Mouse (Mus musculus) stomach, embryonic 16.5 days (tissue): ENCODE measurements around the gene Ttc38. TPM values are rescaled to one million over a fixed set of nuclear protein-coding genes. Genes with fewer than 3 reads are reported as not detected.

Experiments used
- ATAC-seq: fragments of 200-750 bp; cut with Nextera tagmentation; 2 replicates; pipeline ENCODE4 v1.8.0; 2017; ENCODE audit warnings: moderate number of reproducible peaks, moderate TSS enrichment; ENCODE audit not compliant: insufficient read depth, low FRiP score
- H3K27ac ChIP-seq: fragments of 300-500 bp; sonication (generic); 2 replicates; pipeline ENCODE4 v1.5.1; 2014; ENCODE audit warnings: low read length
- H3K27me3 ChIP-seq: fragments of 300-500 bp; sonication (generic); 2 replicates; pipeline ENCODE4 v1.6.1; 2014; ENCODE audit warnings: low read length, control low read depth, mixed read lengths; ENCODE audit not compliant: control insufficient read depth, insufficient read depth
- H3K36me3 ChIP-seq: fragments of 300-500 bp; sonication (generic); 2 replicates; pipeline ENCODE4 v1.6.1; 2014; ENCODE audit warnings: low read length; ENCODE audit not compliant: control insufficient read depth, insufficient read depth
- H3K4me1 ChIP-seq: fragments of 300-500 bp; sonication (generic); 2 replicates; pipeline ENCODE4 v1.6.1; 2014; ENCODE audit warnings: low read length, control low read depth, mixed read lengths; ENCODE audit not compliant: control insufficient read depth, insufficient read depth
- H3K4me2 ChIP-seq: fragments of 300-500 bp; sonication (generic); 2 replicates; pipeline ENCODE4 v1.6.1; 2014; ENCODE audit warnings: low read depth, low read length, mixed read lengths
- H3K4me3 ChIP-seq: fragments of 300-500 bp; sonication (generic); replicated peaks from 2 replicates; pipeline ENCODE4 v1.5.1; 2014; ENCODE audit warnings: mild to moderate bottlenecking, low read length
- H3K9ac ChIP-seq: fragments of 300-500 bp; sonication (generic); 2 replicates; pipeline ENCODE4 v1.6.1; 2014; ENCODE audit warnings: low read length
- H3K9me3 ChIP-seq: fragments of 300-500 bp; sonication (generic); replicated peaks from 2 replicates; pipeline ENCODE4 v1.6.1; 2016; ENCODE audit warnings: low read length, control low read depth; ENCODE audit not compliant: control insufficient read depth
- WGBS: fragments of 180-500 bp; shearing (Covaris S2); extraction: QIAGEN DNeasy Blood & Tissue Kit; methylation state at CpG from one replicate; pipeline ENCODE4 v1.1.7; 2014; 5-methylcytosine and 5-hydroxymethylcytosine counted together
- polyA plus RNA-seq: library from polyadenylated mRNA; unstranded; fragments of >200 nt; fragmentation: Nextera tagmentation; extraction: Ambion mirVana; gene quantifications from 2 replicates; pipeline ENCODE4 v1.2.1, GENCODE M21; 2015

Ttc38 gene
- polyA plus RNA-seq: 9.9 and 11.7 TPM in 2 replicates

- H3K4me2 ChIP-seq: peak within 1 kb of the TSS; percentile 78
- no peaks in the 10 kb centered on the region for H3K27me3 ChIP-seq
- ATAC-seq: peak; percentile 91
- under 1% methylated on average over 27 of the region's 27 CpGs for WGBS
- H3K9me3 ChIP-seq: no peaks in the 10 kb centered on the region
- no peaks in the 10 kb centered on the region for H3K36me3 ChIP-seq
- H3K4me3 ChIP-seq: peak within 1 kb of the TSS; percentile 64
- H3K27ac ChIP-seq: peak within 1 kb of the TSS; percentile 46; the same call in 1 of the 2 replicates
- peak within 1 kb of the TSS; percentile 78 for H3K9ac ChIP-seq
- peaks cover 14% of the 10 kb centered on the region for H3K4me1 ChIP-seq
Measured at GRCm38 (mm10) chr15:85831954-85832590, at the start of gene Ttc38. Gene Ttc38, plus strand, starts transcription at chr15:85832306.

- Histone ChIP-seq H3K27ac (no peak overlapping the region), H3K27me3 (no peaks in the 10 kb centered on the region), H3K4me1 (no peaks in the 10 kb centered on the region), H3K36me3 (no peaks in the 10 kb centered on the region), H3K4me2 (no peak overlapping the region), H3K4me3 (no peak overlapping the region), H3K9ac (no peak overlapping the region), H3K9me3 (no peaks in the 10 kb centered on the region)
- 82% methylated on average over 4 of the region's 4 CpGs for WGBS
- no peak for ATAC-seq
Measured at GRCm38 (mm10) chr15:85783146-85783545, 49.0 kb upstream of the Ttc38 start.

- H3K36me3 ChIP-seq: no peaks in the 10 kb centered on the region
- no peaks in the 10 kb centered on the region for H3K4me1 ChIP-seq
- no peak overlapping the region for H3K27ac ChIP-seq
- no peak overlapping the region for H3K4me3 ChIP-seq
- no peaks in the 10 kb centered on the region for H3K9me3 ChIP-seq
- H3K9ac ChIP-seq: no peak overlapping the region
- H3K4me2 ChIP-seq: no peak overlapping the region
- WGBS: 97% methylated on average over 3 of the region's 3 CpGs
- no peak for ATAC-seq
- no peaks in the 10 kb centered on the region for H3K27me3 ChIP-seq
Measured at GRCm38 (mm10) chr15:85784341-85784740, 47.8 kb upstream of the Ttc38 start.

DNA sequence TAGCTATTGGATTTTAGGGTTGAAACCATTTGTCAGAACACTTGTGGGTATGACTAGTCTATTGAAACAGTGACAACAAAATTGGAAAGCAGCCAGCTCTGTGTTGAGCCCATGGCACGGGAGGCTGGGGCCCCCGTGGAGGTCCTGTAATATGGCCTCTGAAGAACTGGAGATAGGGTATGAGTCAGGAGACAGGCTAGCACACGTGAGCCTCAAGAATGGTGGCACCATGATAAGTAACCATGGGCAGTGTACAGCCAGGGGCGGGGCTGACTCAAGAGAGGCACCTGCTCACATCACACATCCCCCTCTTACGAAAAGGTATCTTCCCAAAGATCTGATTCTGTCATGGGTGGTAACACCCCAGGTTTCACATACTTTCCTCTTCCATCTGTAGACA, 45.4 kb upstream of the Ttc38 start:
- H3K27ac ChIP-seq: no peak overlapping the region
- 65% methylated on average over 5 of the region's 5 CpGs for WGBS

DNA sequence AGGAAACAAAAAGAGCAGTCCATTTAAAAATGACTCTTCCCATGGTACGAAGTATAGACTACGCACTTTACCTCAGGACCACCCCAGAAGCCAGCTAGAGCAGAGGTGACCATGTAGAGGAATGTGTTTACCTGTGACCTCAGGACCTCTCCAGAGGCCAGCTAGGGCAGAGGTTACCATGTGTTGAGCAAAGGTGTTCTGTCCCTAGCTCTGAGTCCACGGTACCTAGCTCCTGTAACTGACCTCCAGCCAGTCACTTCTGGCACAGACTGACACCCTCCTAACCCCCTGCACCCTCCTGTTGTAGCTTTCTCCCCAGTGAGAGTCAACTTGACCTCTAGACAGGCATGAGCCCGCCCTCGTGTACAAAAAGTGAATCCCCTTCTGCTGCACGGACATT, 44.6 kb upstream of the Ttc38 start:
- ATAC-seq: no peak
- no peaks in the 10 kb centered on the region for H3K36me3 ChIP-seq
- no peaks in the 10 kb centered on the region for H3K9me3 ChIP-seq
- 85% methylated on average over 6 of the region's 6 CpGs for WGBS
- H3K27me3 ChIP-seq: no peaks in the 10 kb centered on the region
- H3K4me3 ChIP-seq: no peak overlapping the region
- H3K4me1 ChIP-seq: no peaks in the 10 kb centered on the region
- no peak overlapping the region for H3K27ac ChIP-seq
- H3K9ac ChIP-seq: no peak overlapping the region
- H3K4me2 ChIP-seq: no peak overlapping the region

More for the DNA sequence above, 45.4 kb upstream of the Ttc38 start:
- Histone ChIP-seq H3K9ac (no peak overlapping the region), H3K9me3 (no peaks in the 10 kb centered on the region), H3K4me2 (no peak overlapping the region), H3K27me3 (no peaks in the 10 kb centered on the region), H3K36me3 (no peaks in the 10 kb centered on the region), H3K4me1 (no peaks in the 10 kb centered on the region), H3K4me3 (no peak overlapping the region)
- ATAC-seq: peak; percentile 78; the same call in 1 of the 2 replicates

DNA sequence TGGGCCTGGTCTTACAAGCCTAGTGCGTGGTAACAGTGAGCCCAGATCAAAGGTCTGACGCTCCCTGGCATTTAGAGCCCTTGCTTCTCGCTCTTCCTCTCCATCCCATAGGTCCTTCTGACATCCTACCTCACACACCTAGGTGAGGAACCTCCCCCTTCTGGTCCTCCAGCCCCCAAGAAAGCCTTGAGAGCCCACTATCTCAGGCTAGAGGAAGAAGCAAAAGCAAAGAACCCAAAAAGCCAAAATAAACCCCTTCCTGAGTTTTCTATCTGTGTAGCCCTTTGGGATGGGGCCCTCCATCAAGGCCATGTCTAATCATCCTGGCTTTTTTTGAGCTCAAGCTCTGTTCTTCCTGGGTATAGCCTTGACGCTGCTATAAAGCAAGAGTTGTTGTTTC, 44.1 kb upstream of the Ttc38 start:
- 89% methylated on average over 4 of the region's 4 CpGs for WGBS
- no peaks in the 10 kb centered on the region for H3K27me3 ChIP-seq
- no peak overlapping the region for H3K4me3 ChIP-seq
- ATAC-seq: no peak
- H3K36me3 ChIP-seq: no peaks in the 10 kb centered on the region
- no peaks in the 10 kb centered on the region for H3K4me1 ChIP-seq
- H3K4me2 ChIP-seq: no peak overlapping the region
- H3K9me3 ChIP-seq: no peaks in the 10 kb centered on the region
- no peak overlapping the region for H3K27ac ChIP-seq
- no peak overlapping the region for H3K9ac ChIP-seq

- WGBS: 76% methylated on average over 16 of the region's 16 CpGs
- Histone ChIP-seq H3K9ac (no peak overlapping the region), H3K27ac (no peak overlapping the region), H3K4me2 (no peak overlapping the region), H3K27me3 (no peaks in the 10 kb centered on the region), H3K4me3 (no peak overlapping the region), H3K9me3 (no peaks in the 10 kb centered on the region), H3K36me3 (no peaks in the 10 kb centered on the region), H3K4me1 (no peaks in the 10 kb centered on the region)
- ATAC-seq: no peak
Measured at GRCm38 (mm10) chr15:85788633-85789032, 43.5 kb upstream of the Ttc38 start.

- no peak overlapping the region for H3K27ac ChIP-seq
- ATAC-seq: no peak
- H3K4me3 ChIP-seq: no peak overlapping the region
- H3K27me3 ChIP-seq: no peaks in the 10 kb centered on the region
- no peaks in the 10 kb centered on the region for H3K36me3 ChIP-seq
- no peak overlapping the region for H3K4me2 ChIP-seq
- 82% methylated on average over 4 of the region's 4 CpGs for WGBS
- H3K4me1 ChIP-seq: no peaks in the 10 kb centered on the region
- no peaks in the 10 kb centered on the region for H3K9me3 ChIP-seq
- H3K9ac ChIP-seq: no peak overlapping the region
Measured at GRCm38 (mm10) chr15:85791449-85791848, 40.7 kb upstream of the Ttc38 start.

DNA sequence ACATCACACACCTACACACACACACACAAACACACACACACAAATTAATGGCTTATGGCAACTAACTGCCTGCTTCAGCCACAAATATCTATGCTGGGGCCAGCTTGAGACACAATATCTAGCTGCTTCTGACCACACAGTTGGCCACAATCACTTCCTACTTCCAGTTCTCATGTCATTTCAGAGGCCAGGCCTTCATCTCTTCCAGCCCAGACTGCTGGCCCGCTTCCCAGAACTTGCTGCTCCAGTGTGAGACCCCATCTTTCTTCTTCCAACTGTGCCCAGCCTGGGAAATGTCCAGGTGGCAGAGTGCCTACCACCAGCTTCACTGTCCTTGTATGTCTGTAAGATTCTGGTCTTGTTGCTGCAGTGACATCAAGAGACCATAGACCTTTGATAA, 39.3 kb upstream of the Ttc38 start:
- no peak overlapping the region for H3K9ac ChIP-seq
- no peaks in the 10 kb centered on the region for H3K27me3 ChIP-seq
- H3K9me3 ChIP-seq: no peaks in the 10 kb centered on the region
- no peak overlapping the region for H3K4me2 ChIP-seq
- no peaks in the 10 kb centered on the region for H3K4me1 ChIP-seq
- WGBS: 75% methylated on average over 1 of the region's 1 CpGs
- H3K4me3 ChIP-seq: no peak overlapping the region
- H3K27ac ChIP-seq: no peak overlapping the region
- H3K36me3 ChIP-seq: no peaks in the 10 kb centered on the region
- no peak for ATAC-seq
